Mouse (Mus musculus) midbrain, embryonic 13.5 days (tissue): Measurements from ENCODE around the gene Fam102a. TPM values are rescaled to one million over a fixed set of nuclear protein-coding genes. Genes with fewer than 3 reads are reported as not detected.
A peak's percentile ranks its signal among the peaks of the same experiment; 100 is the strongest.

Source experiments
- ATAC-seq: fragments of 200-750 bp; cut with Nextera tagmentation; 2 replicates; pipeline ENCODE4 v1.8.0; 2017; ENCODE audit warnings: mild to moderate bottlenecking, moderate TSS enrichment, moderate library complexity
- H3K27ac ChIP-seq: fragments of 300-500 bp; sonication (generic); 2 replicates; pipeline ENCODE4 v1.5.1; 2015; ENCODE audit warnings: inconsistent platforms, mild to moderate bottlenecking, moderate library complexity
- H3K27me3 ChIP-seq: fragments of 300-500 bp; sonication (generic); 2 replicates; pipeline ENCODE4 v1.6.1; 2015; ENCODE audit warnings: mild to moderate bottlenecking, inconsistent platforms
- H3K36me3 ChIP-seq: fragments of 300-500 bp; sonication (generic); 2 replicates; pipeline ENCODE4 v1.6.1; 2015; ENCODE audit warnings: mild to moderate bottlenecking, inconsistent platforms
- H3K4me1 ChIP-seq: fragments of 300-500 bp; sonication (generic); replicated peaks from 2 replicates; pipeline ENCODE4 v1.6.1; 2015; ENCODE audit warnings: inconsistent platforms
- H3K4me2 ChIP-seq: fragments of 300-500 bp; sonication (generic); replicated peaks from 2 replicates; pipeline ENCODE4 v1.6.1; 2015; ENCODE audit warnings: moderate library complexity, mild to moderate bottlenecking, inconsistent platforms
- H3K4me3 ChIP-seq: fragments of 300-500 bp; sonication (generic); replicated peaks from 2 replicates; pipeline ENCODE4 v1.5.1; 2015; ENCODE audit warnings: mild to moderate bottlenecking, inconsistent platforms
- H3K9ac ChIP-seq: fragments of 300-500 bp; sonication (generic); replicated peaks from 2 replicates; pipeline ENCODE4 v1.6.1; 2015; ENCODE audit warnings: mild to moderate bottlenecking, inconsistent platforms
- H3K9me3 ChIP-seq: fragments of 300-500 bp; sonication (generic); 2 replicates; pipeline ENCODE4 v1.6.1; 2016; ENCODE audit warnings: mild to moderate bottlenecking, inconsistent platforms
- WGBS: fragments of 180-500 bp; shearing (Covaris S2); methylation state at CpG from one replicate; pipeline ENCODE4 v1.1.7; 2015; 5-methylcytosine and 5-hydroxymethylcytosine counted together
- polyA plus RNA-seq: library from polyadenylated mRNA; unstranded; fragments of >200 nt; fragmentation: Nextera tagmentation; extraction: Ambion mirVana; gene quantifications from 2 replicates; pipeline ENCODE4 v1.2.1, GENCODE M21; 2015

Fam102a gene
- polyA plus RNA-seq, 1 experiment from 2014 or later, result 7.3 TPM

- 69% methylated on average over 11 of the region's 11 CpGs for WGBS
- Histone ChIP-seq H3K4me2 (no peak overlapping the region), H3K4me3 (no peak overlapping the region), H3K9ac (0 out of 2 replicates have a peak overlapping the region, but pooled peaks have one; percentile 28), H3K4me1 (peaks cover 20% of the 10 kb centered on the region), H3K27me3 (0 out of 2 replicates have a peak, but pooled peaks cover 5% of the 10 kb centered on the region), H3K9me3 (no peaks in the 10 kb centered on the region), H3K27ac (0 out of 2 replicates have a peak overlapping the region, but pooled peaks have one; percentile 16), H3K36me3 (peaks cover 6% of the 10 kb centered on the region)
- no peak for ATAC-seq
These were observed 54.2 kb downstream of the Fam102a start for GRCm38 (mm10) chr2:32589213-32589795.

- H3K4me2 ChIP-seq, result no peak overlapping the region
- WGBS, result 81% methylated on average over 10 of the region's 10 CpGs
- ATAC-seq, result no peak
- H3K9ac ChIP-seq, result no peak overlapping the region
- no peak overlapping the region for H3K27ac ChIP-seq
- peaks cover 20% of the 10 kb centered on the region for H3K4me1 ChIP-seq
- H3K4me3 ChIP-seq, result no peak overlapping the region
- H3K36me3 ChIP-seq, result peaks cover 14% of the 10 kb centered on the region
- no peaks in the 10 kb centered on the region for H3K9me3 ChIP-seq
- H3K27me3 ChIP-seq, result 0 out of 2 replicates have a peak, but pooled peaks cover under 1% of the 10 kb centered on the region
These were observed 55.1 kb downstream of the Fam102a start for GRCm38 (mm10) chr2:32590224-32590623.

DNA sequence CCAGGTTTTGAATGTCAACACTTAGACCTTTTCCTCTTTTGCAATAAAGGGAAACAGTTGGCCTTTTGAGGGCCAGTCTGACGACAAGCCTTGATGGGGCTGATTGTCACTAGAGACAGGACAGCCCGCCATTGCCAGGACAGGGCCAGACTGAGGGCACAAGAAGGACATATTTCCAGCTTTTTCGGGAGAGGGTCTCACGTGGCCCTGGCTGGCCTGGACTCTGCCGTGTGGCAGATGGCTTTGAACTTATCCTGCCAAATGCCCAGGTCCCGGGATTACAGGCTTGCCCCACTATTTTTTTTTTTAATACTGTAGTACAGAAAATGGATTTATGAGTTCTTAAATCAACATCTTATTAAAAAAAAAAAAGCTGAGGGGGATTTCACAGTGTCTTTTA, 56.1 kb downstream of the Fam102a start:
- 82% methylated on average over 6 of the region's 6 CpGs for WGBS
- no peak overlapping the region for H3K27ac ChIP-seq
- H3K9me3 ChIP-seq, result no peaks in the 10 kb centered on the region
- no peak for ATAC-seq
- peaks cover 20% of the 10 kb centered on the region for H3K4me1 ChIP-seq
- peaks cover 19% of the 10 kb centered on the region for H3K36me3 ChIP-seq
- no peak overlapping the region for H3K4me2 ChIP-seq
- H3K4me3 ChIP-seq, result no peak overlapping the region
- H3K27me3 ChIP-seq, result no peaks in the 10 kb centered on the region
- H3K9ac ChIP-seq, result no peak overlapping the region

DNA sequence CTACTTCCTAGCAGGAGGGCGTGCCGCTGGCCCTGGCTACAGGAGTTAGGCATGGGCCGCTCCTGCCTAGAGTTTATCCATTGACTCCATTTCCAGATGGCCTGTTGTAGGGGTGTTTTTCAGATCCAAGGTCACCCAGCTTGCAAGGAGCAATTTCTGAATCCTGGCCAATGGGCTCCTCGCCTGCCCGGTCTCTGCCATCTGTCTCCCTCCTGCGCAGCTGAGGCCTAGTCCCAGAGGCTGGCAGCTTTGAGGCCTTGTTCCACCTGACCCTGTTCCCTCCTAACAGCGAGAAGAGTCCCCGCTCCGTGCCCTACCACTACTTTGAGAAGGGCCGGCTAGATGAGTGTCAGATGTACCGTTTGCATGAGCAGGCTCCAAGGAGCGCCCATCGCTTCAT, 61.6 kb downstream of the Fam102a start:
- H3K4me2 ChIP-seq, result no peak overlapping the region
- no peaks in the 10 kb centered on the region for H3K9me3 ChIP-seq
- WGBS, result 78% methylated on average over 13 of the region's 13 CpGs
- no peak overlapping the region for H3K27ac ChIP-seq
- no peaks in the 10 kb centered on the region for H3K27me3 ChIP-seq
- ATAC-seq, result no peak
- no peak overlapping the region for H3K9ac ChIP-seq
- H3K4me1 ChIP-seq, result no peaks in the 10 kb centered on the region; the same call in 1 of the 2 replicates
- no peak overlapping the region for H3K4me3 ChIP-seq
- peaks cover 25% of the 10 kb centered on the region for H3K36me3 ChIP-seq

- H3K27ac ChIP-seq, result no peak overlapping the region
- no peak overlapping the region for H3K4me2 ChIP-seq
- no peaks in the 10 kb centered on the region for H3K9me3 ChIP-seq
- no peak overlapping the region for H3K4me3 ChIP-seq
- no peak for ATAC-seq
- H3K4me1 ChIP-seq, result no peaks in the 10 kb centered on the region; the same call in 1 of the 2 replicates
- H3K36me3 ChIP-seq, result peaks cover 25% of the 10 kb centered on the region
- no peak overlapping the region for H3K9ac ChIP-seq
- 93% methylated on average over 5 of the region's 5 CpGs for WGBS
- no peaks in the 10 kb centered on the region for H3K27me3 ChIP-seq
These were observed 62.1 kb downstream of the Fam102a start for GRCm38 (mm10) chr2:32597248-32597647.

DNA sequence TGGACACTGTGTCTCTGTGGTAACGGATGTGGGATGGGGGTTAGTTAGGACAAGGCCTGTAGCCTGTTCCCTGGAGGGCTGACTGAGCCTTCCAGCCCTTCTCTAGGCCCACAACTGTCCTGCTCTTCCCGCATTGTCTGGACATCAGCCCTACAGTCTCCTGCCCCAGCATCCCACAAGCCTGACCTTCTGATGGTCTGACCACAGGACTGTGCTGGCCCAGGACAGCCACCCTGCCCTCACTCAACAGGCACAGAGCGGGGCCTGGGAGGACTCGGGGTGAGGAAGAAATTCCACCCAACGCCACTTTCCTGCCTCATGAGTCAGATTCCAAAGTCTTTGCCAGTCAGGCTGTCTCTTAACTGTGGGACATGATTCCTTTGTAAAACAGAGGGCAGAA, 62.6 kb downstream of the Fam102a start:
- Histone ChIP-seq H3K27me3 (no peaks in the 10 kb centered on the region), H3K4me2 (no peak overlapping the region), H3K4me1 (no peaks in the 10 kb centered on the region; the same call in 1 of the 2 replicates), H3K9me3 (no peaks in the 10 kb centered on the region), H3K9ac (no peak overlapping the region), H3K27ac (no peak overlapping the region), H3K4me3 (no peak overlapping the region), H3K36me3 (peaks cover 25% of the 10 kb centered on the region)
- 86% methylated on average over 5 of the region's 5 CpGs for WGBS
- ATAC-seq, result no peak

- H3K9me3 ChIP-seq, result no peaks in the 10 kb centered on the region
- H3K4me2 ChIP-seq, result no peak overlapping the region
- H3K27ac ChIP-seq, result no peak overlapping the region
- 90% methylated on average over 8 of the region's 8 CpGs for WGBS
- H3K4me1 ChIP-seq, result no peaks in the 10 kb centered on the region; the same call in 1 of the 2 replicates
- H3K9ac ChIP-seq, result no peak overlapping the region
- no peak overlapping the region for H3K4me3 ChIP-seq
- no peaks in the 10 kb centered on the region for H3K27me3 ChIP-seq
- no peak for ATAC-seq
- H3K36me3 ChIP-seq, result peaks cover 25% of the 10 kb centered on the region
These were observed 63.4 kb downstream of the Fam102a start for GRCm38 (mm10) chr2:32598506-32598905.

DNA sequence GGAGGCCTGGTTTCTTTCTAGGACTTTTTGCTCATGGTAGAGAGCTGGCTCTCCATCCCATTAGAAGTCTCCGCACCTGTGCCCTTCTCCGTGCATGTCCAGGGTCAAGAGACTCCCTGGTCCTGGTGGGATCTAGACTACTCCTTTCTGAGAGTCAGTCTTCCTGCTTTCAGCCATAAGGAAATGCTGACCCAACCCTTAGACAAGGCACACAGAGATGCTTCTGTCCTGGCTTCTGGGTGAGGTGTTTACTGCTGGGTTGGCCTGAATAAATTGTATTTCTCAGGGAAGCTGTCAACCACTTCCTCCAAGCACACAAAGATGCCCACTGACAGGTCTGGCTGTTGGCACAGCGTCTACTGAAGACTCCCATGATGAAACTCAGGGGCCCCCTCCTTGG, 64.3 kb downstream of the Fam102a start, which contains the start of gene St6galnac6:
Gene St6galnac6 (plus strand): TSS at position 301 of the 400 bp plus-strand sequence.
- Histone ChIP-seq H3K4me1 (no peaks in the 10 kb centered on the region; the same call in 1 of the 2 replicates), H3K9ac (no peak within 1 kb of the TSS), H3K9me3 (no peaks in the 10 kb centered on the region), H3K27me3 (no peaks in the 10 kb centered on the region), H3K27ac (no peak within 1 kb of the TSS), H3K4me3 (no peak within 1 kb of the TSS), H3K4me2 (no peak within 1 kb of the TSS), H3K36me3 (peaks cover 18% of the 10 kb centered on the region)
- ATAC-seq, result no peak
- 98% methylated on average over 3 of the region's 3 CpGs for WGBS

DNA sequence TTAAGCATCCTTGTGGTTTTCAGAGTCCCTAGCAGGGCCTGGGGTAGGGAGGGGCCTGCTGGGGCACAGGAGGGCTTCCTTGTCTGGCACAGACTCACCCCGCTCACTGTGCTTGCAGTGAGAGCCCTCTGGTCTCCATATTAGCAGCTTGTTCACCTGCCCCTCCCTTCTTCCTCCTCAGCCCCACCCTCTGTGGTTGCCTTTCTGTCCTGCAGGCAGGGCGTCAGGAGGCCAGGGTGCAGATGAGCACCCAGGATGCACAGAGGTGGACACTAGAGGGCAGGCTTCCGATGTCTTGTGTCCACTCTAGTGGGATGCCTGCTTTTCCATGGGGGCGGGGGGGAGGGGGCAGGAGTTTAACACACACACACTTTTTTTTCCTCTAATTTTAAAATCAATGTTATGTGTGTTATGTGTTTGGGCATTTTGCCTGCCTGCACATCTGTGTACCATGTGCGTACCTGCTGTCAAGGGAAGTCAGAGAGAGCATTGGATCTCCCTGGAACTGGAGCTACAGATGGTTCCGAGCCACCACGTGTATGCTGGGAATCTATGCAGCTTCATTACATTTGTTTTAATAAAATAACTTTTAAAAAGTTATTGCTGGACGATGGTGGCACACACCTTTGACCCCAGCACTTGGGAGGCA, 66.4 kb downstream of the Fam102a start:
- peak; percentile 62 for ATAC-seq
- Histone ChIP-seq H3K27ac (no peak overlapping the region), H3K9ac (0 out of 2 replicates have a peak overlapping the region, but pooled peaks have one; percentile 20), H3K9me3 (no peaks in the 10 kb centered on the region), H3K4me1 (no peaks in the 10 kb centered on the region; the same call in 1 of the 2 replicates), H3K4me3 (no peak overlapping the region), H3K27me3 (no peaks in the 10 kb centered on the region), H3K36me3 (peaks cover 5% of the 10 kb centered on the region; the same call in 1 of the 2 replicates), H3K4me2 (no peak overlapping the region)
- 43% methylated on average over 8 of the region's 8 CpGs for WGBS

DNA sequence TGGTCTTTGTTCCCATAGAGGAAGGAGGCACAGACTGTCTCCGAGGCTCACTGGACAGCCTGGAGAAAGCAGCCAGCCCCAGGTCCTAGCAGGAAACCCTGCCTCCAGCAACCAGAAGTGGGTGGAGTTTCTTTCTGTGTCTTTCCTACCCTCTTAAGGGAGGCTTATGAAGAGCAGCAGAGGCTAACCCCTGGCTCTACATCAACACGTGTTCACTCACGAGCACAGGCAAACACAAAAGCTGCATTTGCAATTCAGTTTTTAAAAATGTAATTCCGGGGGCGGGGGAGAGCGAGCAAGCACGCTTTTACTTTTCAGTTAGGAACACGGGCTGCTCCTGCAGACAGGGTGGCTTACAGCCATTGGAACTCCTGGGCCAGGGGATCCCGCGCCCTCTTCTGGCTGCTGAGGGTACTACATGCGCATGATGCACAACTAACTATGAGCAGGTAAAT, 67.5 kb downstream of the Fam102a start:
- H3K4me2 ChIP-seq, result peak overlapping the region; percentile 11
- no peak overlapping the region for H3K9ac ChIP-seq
- H3K9me3 ChIP-seq, result no peaks in the 10 kb centered on the region
- H3K4me3 ChIP-seq, result no peak overlapping the region
- ATAC-seq, result no peak
- H3K36me3 ChIP-seq, result peaks cover 2% of the 10 kb centered on the region; the same call in 1 of the 2 replicates
- WGBS, result under 1% methylated on average over 11 of the region's 11 CpGs
- H3K27ac ChIP-seq, result no peak overlapping the region
- H3K27me3 ChIP-seq, result 0 out of 2 replicates have a peak, but pooled peaks cover 4% of the 10 kb centered on the region
- H3K4me1 ChIP-seq, result peaks cover 7% of the 10 kb centered on the region

DNA sequence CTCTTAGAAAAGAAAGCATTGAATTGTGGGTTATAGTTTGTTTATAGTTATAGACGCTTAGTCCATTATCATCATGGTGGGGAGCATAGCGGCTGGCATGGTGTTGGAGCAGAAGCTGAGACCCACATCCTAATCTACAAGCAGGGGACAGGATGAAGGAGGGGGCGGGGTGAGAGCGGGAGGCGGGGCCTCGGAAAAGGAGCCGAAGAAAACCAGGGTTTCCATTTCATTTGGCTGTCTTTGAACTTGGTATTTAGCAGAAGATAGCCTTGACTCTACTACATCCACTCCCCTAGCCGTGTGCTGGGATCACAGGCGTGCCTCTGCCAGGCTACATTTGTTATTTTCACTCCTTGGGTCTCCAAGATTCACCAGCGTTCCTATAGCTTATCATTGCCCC, 69.5 kb downstream of the Fam102a start:
- H3K4me2 ChIP-seq, result no peak overlapping the region
- no peak for ATAC-seq
- H3K4me1 ChIP-seq, result peaks cover 20% of the 10 kb centered on the region
- no peak overlapping the region for H3K27ac ChIP-seq
- 50% methylated on average over 10 of the region's 10 CpGs for WGBS
- no peak overlapping the region for H3K4me3 ChIP-seq
- no peaks in the 10 kb centered on the region for H3K36me3 ChIP-seq
- no peak overlapping the region for H3K9ac ChIP-seq
- H3K27me3 ChIP-seq, result peaks cover 7% of the 10 kb centered on the region; the same call in 1 of the 2 replicates
- H3K9me3 ChIP-seq, result no peaks in the 10 kb centered on the region
